Mouse (Mus musculus) olfactory bulb, adult 2 months (tissue): ENCODE results near the gene Chst12. TPM values are rescaled to one million over a fixed set of nuclear protein-coding genes. Genes with fewer than 3 reads are reported as not detected.
"Not testable (repeated sequence)": the region's sequence is repeated elsewhere in the genome, so short reads cannot be mapped to it uniquely, and the experiment has no call there.

Experiments
- H3K27ac ChIP-seq: fragments of 200-500 bp; 2 replicates; pipeline ENCODE4 v1.5.1; 2012; ENCODE audit warnings: low read depth, low read length; ENCODE audit not compliant: insufficient read depth
- H3K4me1 ChIP-seq: fragments of 200-500 bp; 2 replicates; pipeline ENCODE4 v1.6.1; 2012; ENCODE audit warnings: low read length; ENCODE audit not compliant: control insufficient read depth, insufficient read depth
- H3K4me3 ChIP-seq: fragments of 200-500 bp; 2 replicates; pipeline ENCODE4 v1.5.1; 2012; ENCODE audit warnings: mild to moderate bottlenecking, low read depth, low read length, moderate library complexity; ENCODE audit not compliant: insufficient read depth
- CTCF ChIP-seq: fragments of 200-500 bp; IDR thresholded peaks from 2 replicates; pipeline ENCODE4 v1.5.1; 2012; ENCODE audit warnings: low read depth, mild to moderate bottlenecking, low read length, moderate library complexity; ENCODE audit not compliant: insufficient read depth
- POLR2A ChIP-seq: fragments of 200-500 bp; IDR thresholded peaks from 2 replicates; pipeline ENCODE4 v1.6.1; 2012; ENCODE audit warnings: mild to moderate bottlenecking, low read depth, low read length, moderate library complexity; ENCODE audit not compliant: insufficient read depth
- WGBS: fragments of 180-500 bp; shearing (Covaris S2); methylation state at CpG from one replicate; pipeline ENCODE4 v1.1.7; 2018; 5-methylcytosine and 5-hydroxymethylcytosine counted together
- polyA plus RNA-seq: library from polyadenylated mRNA; stranded (reverse); fragments of >200 nt; gene quantifications from 2 replicates; pipeline ENCODE4 v1.2.4, GENCODE M21; 2012; ENCODE audit warnings: low replicate concordance; ENCODE audit not compliant: missing spikeins, insufficient read depth, insufficient read length

Chst12 gene
- polyA plus RNA-seq: not detected in 2 replicates

- H3K27ac ChIP-seq: peak within 1 kb of the TSS; percentile 82
- TF ChIP-seq POLR2A (peak; percentile 77), CTCF (no peak)
- under 1% methylated on average over 38 of the region's 38 CpGs for WGBS
- peaks cover 57% of the 10 kb centered on the region for H3K4me1 ChIP-seq
- peak within 1 kb of the TSS; percentile 65 for H3K4me3 ChIP-seq
Measured at GRCm38 (mm10) chr5:140505208-140505780, at the start of gene Chst12. TSS of gene Chst12 (plus strand) at chr5:140505550.

GRCm38 (mm10) chr5:140461476-140461875 lies 43.9 kb upstream of the Chst12 start:
- TF ChIP-seq CTCF (no peak), POLR2A (no peak)
- Histone ChIP-seq H3K4me1 (no peaks in the 10 kb centered on the region), H3K27ac (no peak overlapping the region), H3K4me3 (no peak overlapping the region)
- whole genome bisulfite sequencing: 86% methylated on average over 3 of the region's 3 CpGs

GRCm38 (mm10) chr5:140463151-140463550 lies 42.2 kb upstream of the Chst12 start:
- H3K4me1 ChIP-seq, H3K4me3 ChIP-seq, H3K27ac ChIP-seq: not testable (repeated sequence)
- WGBS: 80% methylated on average over 2 of the region's 2 CpGs

GRCm38 (mm10) chr5:140464943-140465342 lies 40.4 kb upstream of the Chst12 start:
- no peaks in the 10 kb centered on the region for H3K4me1 ChIP-seq
- no peak overlapping the region for H3K4me3 ChIP-seq
- 82% methylated on average over 2 of the region's 2 CpGs for WGBS
- no peak overlapping the region for H3K27ac ChIP-seq
- TF ChIP-seq POLR2A: no peak
- TF ChIP-seq CTCF: no peak

- 84% methylated on average over 3 of the region's 3 CpGs for whole genome bisulfite sequencing
- TF ChIP-seq CTCF: no peak
- TF ChIP-seq POLR2A: no peak
- Histone ChIP-seq H3K27ac (no peak overlapping the region), H3K4me1 (peaks cover 2% of the 10 kb centered on the region; the same call in 1 of the 2 replicates), H3K4me3 (no peak overlapping the region)
Measured at GRCm38 (mm10) chr5:140472336-140472735, 33.0 kb upstream of the Chst12 start.

- no peak for TF ChIP-seq POLR2A
- no peak for TF ChIP-seq CTCF
- Histone ChIP-seq H3K27ac (no peak overlapping the region), H3K4me3 (no peak overlapping the region), H3K4me1 (peaks cover 4% of the 10 kb centered on the region; the same call in 1 of the 2 replicates)
- WGBS: 72% methylated on average over 4 of the region's 4 CpGs
Measured at GRCm38 (mm10) chr5:140481458-140481857, 23.9 kb upstream of the Chst12 start.

GRCm38 (mm10) chr5:140491142-140491541 lies 14.2 kb upstream of the Chst12 start:
- TF ChIP-seq CTCF (no peak), POLR2A (no peak)
- Histone ChIP-seq H3K27ac (no peak overlapping the region), H3K4me1 (no peaks in the 10 kb centered on the region), H3K4me3 (no peak overlapping the region)
- WGBS: 82% methylated on average over 6 of the region's 6 CpGs

- Histone ChIP-seq H3K4me1 (no peaks in the 10 kb centered on the region), H3K27ac (no peak overlapping the region), H3K4me3 (no peak overlapping the region)
- TF ChIP-seq CTCF (no peak), POLR2A (no peak)
- 45% methylated on average over 11 of the region's 11 CpGs for WGBS
Measured at GRCm38 (mm10) chr5:140492684-140493233, 12.6 kb upstream of the Chst12 start.

- WGBS: 87% methylated on average over 6 of the region's 6 CpGs
- Histone ChIP-seq H3K4me3 (no peak overlapping the region), H3K4me1 (peaks cover 8% of the 10 kb centered on the region), H3K27ac (no peak overlapping the region)
- no peak for TF ChIP-seq CTCF
- no peak for TF ChIP-seq POLR2A
Measured at GRCm38 (mm10) chr5:140498176-140498575, 7.2 kb upstream of the Chst12 start.

GRCm38 (mm10) chr5:140500736-140501135 lies 4.6 kb upstream of the Chst12 start:
- TF ChIP-seq POLR2A: no peak
- TF ChIP-seq CTCF: no peak
- Histone ChIP-seq H3K27ac (no peak overlapping the region), H3K4me3 (no peak overlapping the region), H3K4me1 (peaks cover 17% of the 10 kb centered on the region)
- 92% methylated on average over 6 of the region's 6 CpGs for WGBS
